Mouse (Mus musculus): ENCODE measurements around the gene Nog. TPM values are rescaled to one million over a fixed set of nuclear protein-coding genes. Genes with fewer than 3 reads are reported as not detected.

Gene Nog
- polyA plus RNA-seq (2012; fragmentation: generic; extraction: Trizol) = not detected

DNA sequence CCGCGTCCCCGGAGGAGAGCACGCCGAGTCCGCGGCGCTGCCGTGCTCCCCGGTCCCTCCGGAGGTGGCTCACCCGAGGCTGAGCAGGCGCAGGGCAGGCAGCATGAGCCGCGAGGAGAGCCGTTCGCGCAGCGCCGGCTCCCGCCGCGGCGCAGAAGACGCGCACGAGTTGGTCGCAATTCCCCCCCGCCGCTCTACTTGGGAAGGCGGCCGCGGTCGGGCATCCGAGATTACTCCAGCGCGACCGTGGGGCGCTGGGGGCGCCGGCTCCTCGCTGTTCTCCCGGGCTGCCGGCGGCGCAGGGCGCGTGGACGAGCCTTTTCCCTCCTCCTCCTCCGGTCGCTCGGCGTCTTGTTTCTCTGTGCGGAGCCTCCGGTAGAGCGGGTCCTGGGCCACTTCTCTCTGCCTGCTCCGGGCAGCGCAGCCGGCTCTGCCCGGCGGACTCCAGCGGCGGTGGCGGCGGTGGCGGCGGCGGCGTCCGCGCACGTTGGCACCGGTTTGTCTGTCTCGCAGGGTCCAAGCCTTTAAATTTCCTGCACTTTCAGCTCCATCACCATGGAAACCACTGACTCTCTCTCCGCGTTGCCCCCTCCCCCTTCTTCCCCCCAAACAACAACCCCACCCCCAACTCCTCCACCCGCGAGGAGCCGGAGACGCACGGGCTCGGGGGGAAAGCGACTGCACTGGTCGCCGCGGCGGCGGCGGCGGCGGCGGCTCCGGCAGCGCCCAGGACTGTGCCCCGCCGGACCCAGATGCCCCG, at the start of gene Nog:
Gene Nog, minus strand, starts transcription at position 277 of the 760 bp plus-strand sequence.

Other genes with a start within 250 kb of the Nog start
- gene Dgke, start 235.5 kb downstream of the Nog start, polyA plus RNA-seq (2012; fragmentation: generic; extraction: Trizol) = under 1 TPM; 0.07 to 0.63 TPM
- not detected for gene Gm525, start 228.5 kb downstream of the Nog start, polyA plus RNA-seq (2012; fragmentation: generic; extraction: Trizol)